Mouse (Mus musculus): ENCODE results near the gene Pdpk1.

- no peak for TF ChIP-seq CTCF (IDR thresholded peaks at IDR 0.05; ENCODE audit: borderline replicate concordance, insufficient read depth, low read depth, low read length)
- no peak for TF ChIP-seq POLR2A (IDR thresholded peaks at IDR 0.05; ENCODE audit: borderline replicate concordance, insufficient read depth, low read length)
These were observed 93.8 kb downstream of the Pdpk1 start for GRCm38 (mm10) chr17:24056636-24057625.
